Mouse (Mus musculus) hindbrain, embryonic 15.5 days (tissue): ENCODE measurements around the gene Olfr516. TPM values are rescaled to one million over a fixed set of nuclear protein-coding genes. Genes with fewer than 3 reads are reported as not detected.
A peak's percentile ranks its signal among the peaks of the same experiment; 100 is the strongest.
"Not testable (repeated sequence)": the region's sequence is repeated elsewhere in the genome, so short reads cannot be mapped to it uniquely, and the experiment has no call there.

Experiments
- ATAC-seq: fragments of 200-750 bp; cut with Nextera tagmentation; 2 replicates; pipeline ENCODE4 v1.8.0; 2017; ENCODE audit warnings: low read depth, moderate number of reproducible peaks, moderate TSS enrichment; ENCODE audit not compliant: low FRiP score
- H3K27ac ChIP-seq: fragments of 300-500 bp; sonication (generic); replicated peaks from 2 replicates; pipeline ENCODE4 v1.5.1; 2015; ENCODE audit warnings: mild to moderate bottlenecking, inconsistent platforms
- H3K27me3 ChIP-seq: fragments of 300-500 bp; sonication (generic); 2 replicates; pipeline ENCODE4 v1.6.1; 2015; ENCODE audit warnings: control low read depth, inconsistent platforms
- H3K36me3 ChIP-seq: fragments of 300-500 bp; sonication (generic); 2 replicates; pipeline ENCODE4 v1.6.1; 2015; ENCODE audit warnings: control low read depth, inconsistent platforms
- H3K4me1 ChIP-seq: fragments of 300-500 bp; sonication (generic); replicated peaks from 2 replicates; pipeline ENCODE4 v1.6.1; 2015; ENCODE audit warnings: control low read depth, inconsistent platforms
- H3K4me2 ChIP-seq: fragments of 300-500 bp; sonication (generic); 2 replicates; pipeline ENCODE4 v1.6.1; 2015; ENCODE audit warnings: moderate library complexity, mild to moderate bottlenecking, inconsistent platforms
- H3K4me3 ChIP-seq: fragments of 300-500 bp; sonication (generic); 2 replicates; pipeline ENCODE4 v1.5.1; 2015; ENCODE audit warnings: mild to moderate bottlenecking, inconsistent platforms
- H3K9ac ChIP-seq: fragments of 300-500 bp; sonication (generic); 2 replicates; pipeline ENCODE4 v1.6.1; 2015; ENCODE audit warnings: inconsistent platforms
- H3K9me3 ChIP-seq: fragments of 300-500 bp; sonication (generic); 2 replicates; pipeline ENCODE4 v1.6.1; 2016; ENCODE audit warnings: control low read depth, inconsistent platforms
- WGBS: fragments of 180-500 bp; shearing (Covaris S2); methylation state at CpG from one replicate; pipeline ENCODE4 v1.1.7; 2015; 5-methylcytosine and 5-hydroxymethylcytosine counted together
- polyA plus RNA-seq: library from polyadenylated mRNA; unstranded; fragments of >200 nt; fragmentation: Nextera tagmentation; extraction: Ambion mirVana; gene quantifications from 2 replicates; pipeline ENCODE4 v1.2.1, GENCODE M21; 2015

The Olfr516 gene
- not detected in 2 replicates for polyA plus RNA-seq

DNA sequence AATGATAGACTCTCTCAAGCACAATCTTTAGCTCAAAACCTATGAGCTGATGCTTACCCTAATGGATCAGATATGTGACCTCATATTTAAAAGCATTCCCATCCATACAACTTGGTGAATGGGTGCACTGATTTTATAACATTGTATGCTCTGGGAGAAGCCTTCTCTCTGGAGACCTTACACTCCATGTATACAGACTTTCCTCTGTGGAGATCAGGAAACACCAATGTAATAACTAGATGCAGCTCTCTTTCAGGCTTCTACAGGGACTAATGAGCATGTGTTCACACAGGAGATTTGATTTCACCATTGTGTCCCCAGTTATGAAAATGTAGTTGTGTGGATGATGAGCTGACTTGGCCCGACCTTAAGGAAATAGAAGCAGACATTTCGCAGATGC, at the start of gene Olfr516:
Gene Olfr516 (minus strand): TSS at position 101 of the 400 bp plus-strand sequence.
- Histone ChIP-seq H3K4me1 (no peaks in the 10 kb centered on the region), H3K27ac (no peak within 1 kb of the TSS), H3K27me3 (no peaks in the 10 kb centered on the region), H3K4me3 (no peak within 1 kb of the TSS), H3K4me2 (no peak within 1 kb of the TSS), H3K9ac (no peak within 1 kb of the TSS), H3K9me3 (no peaks in the 10 kb centered on the region), H3K36me3 (no peaks in the 10 kb centered on the region)
- WGBS = 92% methylated on average over 2 of the region's 2 CpGs
- no peak for ATAC-seq

DNA sequence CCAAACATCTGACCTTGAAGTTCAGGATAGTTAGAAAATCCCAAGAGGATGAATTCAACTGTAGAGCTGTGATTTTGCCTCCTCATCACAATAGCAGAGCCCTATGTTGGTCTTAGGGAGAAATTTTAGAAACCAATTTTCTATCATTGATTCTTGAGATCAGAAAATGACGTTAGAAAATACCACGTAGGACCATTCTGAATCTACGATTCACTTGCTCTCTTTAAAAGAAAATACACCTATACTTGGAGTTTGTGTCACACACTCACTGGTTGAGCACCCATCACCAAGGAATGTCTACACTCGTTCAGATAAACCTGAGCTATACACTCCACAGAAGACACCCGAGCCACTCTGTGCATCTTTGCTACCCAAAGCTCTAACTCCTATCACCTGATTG, 44.0 kb upstream of the Olfr516 start, which contains the start of gene Olfr519:
Gene Olfr519 (minus strand): TSS at position 101 of the 400 bp plus-strand sequence.
- H3K4me3 ChIP-seq = no peak within 1 kb of the TSS
- WGBS = 90% methylated on average over 5 of the region's 5 CpGs
- H3K36me3 ChIP-seq = no peaks in the 10 kb centered on the region
- no peaks in the 10 kb centered on the region for H3K4me1 ChIP-seq
- no peak within 1 kb of the TSS for H3K9ac ChIP-seq
- H3K4me2 ChIP-seq = no peak within 1 kb of the TSS
- H3K27me3 ChIP-seq = no peaks in the 10 kb centered on the region
- H3K9me3 ChIP-seq = no peaks in the 10 kb centered on the region
- H3K27ac ChIP-seq = no peak within 1 kb of the TSS
- ATAC-seq = no peak

DNA sequence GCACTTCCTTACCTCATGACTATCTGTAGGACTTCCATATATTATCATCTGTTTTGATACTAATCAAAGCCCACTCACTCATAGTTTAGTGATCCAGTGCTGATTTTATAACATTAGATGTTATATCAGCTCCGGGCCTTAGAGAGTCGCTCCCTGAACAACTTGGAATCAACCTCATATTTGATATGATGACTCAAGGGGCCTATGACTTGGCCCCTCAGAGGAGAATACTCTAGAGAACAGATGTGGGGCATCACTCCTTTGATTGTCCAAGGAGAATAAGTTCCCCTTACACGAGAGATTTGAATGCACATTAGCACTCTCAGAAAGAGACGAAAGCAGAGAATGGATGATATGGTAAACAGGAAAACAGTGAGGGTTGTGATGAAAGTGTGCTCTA, 34.6 kb upstream of the Olfr516 start, which contains the start of gene Olfr518:
Gene Olfr518 (minus strand): TSS at position 101 of the 400 bp plus-strand sequence.
- no peaks in the 10 kb centered on the region for H3K4me1 ChIP-seq
- ATAC-seq = no peak

DNA sequence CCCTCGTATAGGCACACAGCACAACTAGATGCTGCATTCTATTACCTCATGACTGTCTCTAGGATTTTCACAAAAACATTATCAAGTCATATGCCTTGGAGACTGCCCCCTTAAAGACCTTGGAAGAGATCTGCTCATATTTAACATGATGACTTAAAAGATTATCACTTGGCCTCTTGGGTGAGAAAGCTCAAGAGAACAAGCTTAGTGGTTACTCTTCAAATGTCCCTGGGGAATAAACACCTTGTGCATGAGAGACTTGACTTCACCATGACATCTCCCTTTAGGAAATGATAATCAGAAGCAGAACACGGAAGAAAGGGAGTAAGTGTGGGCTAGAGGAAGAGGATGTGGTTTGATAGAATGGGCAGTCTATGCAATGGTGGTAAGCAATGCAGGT, 21.9 kb upstream of the Olfr516 start, which contains the start of gene Olfr517:
Gene Olfr517 (minus strand): TSS at position 101 of the 400 bp plus-strand sequence.
- H3K4me1 ChIP-seq = no peaks in the 10 kb centered on the region
- H3K4me3 ChIP-seq = no peak within 1 kb of the TSS

More for the DNA sequence above, 34.6 kb upstream of the Olfr516 start, which contains the start of gene Olfr518:
- 79% methylated on average over 4 of the region's 4 CpGs for WGBS
- no peaks in the 10 kb centered on the region for H3K27me3 ChIP-seq
- H3K27ac ChIP-seq = no peak within 1 kb of the TSS
- no peak within 1 kb of the TSS for H3K4me3 ChIP-seq
- no peak within 1 kb of the TSS for H3K9ac ChIP-seq
- H3K4me2 ChIP-seq = no peak within 1 kb of the TSS
- no peaks in the 10 kb centered on the region for H3K9me3 ChIP-seq
- H3K36me3 ChIP-seq = no peaks in the 10 kb centered on the region

DNA sequence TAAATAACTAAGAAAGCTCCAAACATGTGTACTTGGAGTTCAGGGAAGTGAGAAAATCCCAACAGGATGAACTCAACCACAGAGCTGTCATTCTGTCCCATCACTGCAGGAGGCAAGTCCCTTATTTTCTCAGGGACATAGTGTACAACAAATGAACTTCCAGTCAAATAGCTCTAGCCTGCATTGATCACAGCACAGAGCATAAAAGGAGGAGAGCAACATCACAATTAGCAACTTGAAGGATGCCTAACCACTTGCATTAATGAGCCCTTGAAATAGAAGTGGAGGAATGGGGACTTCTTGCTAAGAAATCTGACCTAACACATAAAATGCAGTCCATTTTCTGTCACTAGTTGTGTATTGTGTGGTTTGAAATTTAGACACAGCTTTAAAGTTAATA, 24.4 kb downstream of the Olfr516 start, which contains the start of gene Olfr514:
Gene Olfr514 (minus strand): TSS at position 101 of the 400 bp plus-strand sequence.
- Histone ChIP-seq H3K4me1 (no peaks in the 10 kb centered on the region), H3K4me3 (no peak within 1 kb of the TSS), H3K9ac (no peak within 1 kb of the TSS), H3K9me3 (no peaks in the 10 kb centered on the region), H3K27me3 (no peaks in the 10 kb centered on the region), H3K27ac (no peak within 1 kb of the TSS), H3K4me2 (no peak within 1 kb of the TSS), H3K36me3 (no peaks in the 10 kb centered on the region)
- no peak for ATAC-seq

More for the DNA sequence above, 21.9 kb upstream of the Olfr516 start, which contains the start of gene Olfr517:
- 78% methylated on average over 2 of the region's 2 CpGs for WGBS
- Histone ChIP-seq H3K27me3 (no peaks in the 10 kb centered on the region), H3K36me3 (no peaks in the 10 kb centered on the region), H3K9ac (no peak within 1 kb of the TSS), H3K27ac (no peak within 1 kb of the TSS), H3K9me3 (no peaks in the 10 kb centered on the region), H3K4me2 (no peak within 1 kb of the TSS)
- no peak for ATAC-seq

DNA sequence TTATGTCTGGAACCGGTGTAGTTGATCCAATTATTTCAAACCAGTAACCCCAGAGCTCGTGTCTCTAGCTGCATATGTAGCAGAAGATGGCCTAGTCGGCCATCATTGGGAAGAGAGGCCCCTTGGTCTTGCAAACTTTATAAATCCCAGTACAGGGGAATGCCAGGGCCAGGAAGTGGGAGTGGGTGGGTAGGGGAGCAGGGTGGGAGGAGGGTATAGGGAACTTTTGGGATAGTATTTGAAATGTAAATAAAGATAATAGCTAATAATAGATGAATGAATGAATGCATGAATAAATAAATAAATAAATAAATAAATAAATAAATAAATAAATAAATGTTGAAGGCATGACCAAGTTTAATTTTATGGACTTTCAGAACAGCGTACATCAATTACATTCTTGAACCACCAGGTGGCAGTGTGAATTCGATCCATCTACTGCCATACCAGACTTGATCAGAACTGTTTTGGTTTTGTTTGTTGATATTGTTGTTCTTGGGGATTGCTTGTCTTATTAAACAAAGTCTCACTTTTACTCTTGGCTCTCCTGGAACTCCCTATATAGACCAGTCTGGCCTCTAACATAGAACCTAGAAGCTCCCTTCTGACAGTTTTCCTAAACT, 35.6 kb downstream of the Olfr516 start:
- H3K4me2 ChIP-seq, H3K9ac ChIP-seq, H3K27me3 ChIP-seq, H3K27ac ChIP-seq, H3K4me3 ChIP-seq, H3K9me3 ChIP-seq, H3K36me3 ChIP-seq, H3K4me1 ChIP-seq: not testable (repeated sequence)
- WGBS = 58% methylated on average over 5 of the region's 5 CpGs
- ATAC-seq = 0 out of 2 replicates have a peak, but pooled peaks have one; percentile 61

DNA sequence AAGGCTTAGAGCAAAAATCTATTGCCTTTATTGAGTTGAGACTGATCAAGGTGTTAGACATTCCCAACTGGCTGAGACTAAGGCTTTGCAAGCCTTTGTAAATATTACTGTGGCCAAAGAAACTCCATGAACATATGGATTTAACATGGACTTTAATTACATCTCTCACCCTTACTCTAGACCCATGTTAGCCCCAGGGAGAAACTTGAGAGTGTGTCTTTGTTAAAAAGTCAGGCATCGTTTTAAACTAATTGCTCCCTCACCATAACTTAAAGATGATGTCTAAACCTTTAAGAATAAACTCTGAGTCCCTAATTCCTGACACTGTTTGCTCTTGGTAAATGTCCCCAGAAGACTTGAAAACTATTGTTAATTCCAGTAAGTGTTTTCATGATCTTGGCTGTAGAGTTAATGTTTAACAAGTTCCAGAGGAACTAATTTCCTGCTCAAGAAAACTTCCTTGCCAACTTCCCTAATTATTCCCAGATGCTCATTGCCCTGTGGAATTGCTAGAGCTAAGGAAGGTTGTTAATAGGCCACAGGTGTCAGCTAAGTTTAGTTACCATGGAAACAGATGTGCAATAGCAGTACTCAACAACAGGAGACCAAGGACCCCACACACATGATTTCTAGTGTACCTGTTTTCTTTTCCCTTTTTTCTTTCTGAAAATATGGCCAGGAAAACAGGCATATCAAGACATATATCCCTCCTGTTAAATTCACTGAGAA, 53.0 kb downstream of the Olfr516 start:
- 67% methylated on average over 1 of the region's 1 CpGs for WGBS
- no peaks in the 10 kb centered on the region for H3K9me3 ChIP-seq

More for the DNA sequence above, 53.0 kb downstream of the Olfr516 start:
- no peak for ATAC-seq
- Histone ChIP-seq H3K4me1 (no peaks in the 10 kb centered on the region), H3K36me3 (no peaks in the 10 kb centered on the region), H3K9ac (no peak overlapping the region), H3K27ac (no peak overlapping the region), H3K4me3 (no peak overlapping the region), H3K27me3 (no peaks in the 10 kb centered on the region), H3K4me2 (no peak overlapping the region)

Other genes starting within 250 kb of the Olfr516 start
- gene Olfr506, start 239.7 kb downstream of the Olfr516 start, polyA plus RNA-seq = not detected in 2 replicates
- gene Olfr507, start 228.7 kb downstream of the Olfr516 start, polyA plus RNA-seq = not detected in 2 replicates
- gene Olfr508, start 220.5 kb downstream of the Olfr516 start, polyA plus RNA-seq = not detected in 2 replicates
- gene Olfr509, start 198.6 kb downstream of the Olfr516 start, polyA plus RNA-seq = 0.04 TPM in 1 of 2 replicates, not detected in the other
- gene Olfr510, start 184.1 kb downstream of the Olfr516 start, polyA plus RNA-seq = not detected in 2 replicates
- gene Olfr512, start 137.2 kb downstream of the Olfr516 start, polyA plus RNA-seq = not detected in 2 replicates
- not detected in 2 replicates for gene Olfr513, start 99.6 kb downstream of the Olfr516 start, polyA plus RNA-seq
- not detected in 2 replicates for gene Olfr514, start 24.5 kb downstream of the Olfr516 start, polyA plus RNA-seq
- gene Olfr517, start 21.9 kb upstream of the Olfr516 start, polyA plus RNA-seq = not detected in 2 replicates
- not detected in 2 replicates for gene Olfr518, start 34.5 kb upstream of the Olfr516 start, polyA plus RNA-seq
- not detected in 2 replicates for gene Olfr519, start 43.9 kb upstream of the Olfr516 start, polyA plus RNA-seq
- gene Nlrp10, start 79.6 kb upstream of the Olfr516 start, polyA plus RNA-seq = 0.06 TPM in 1 of 2 replicates, not detected in the other
- gene Eif3f, start 83.9 kb upstream of the Olfr516 start, polyA plus RNA-seq = 73.6 and 76.5 TPM in 2 replicates
- gene Tub, start 99.8 kb upstream of the Olfr516 start, polyA plus RNA-seq = 45.8 and 51.4 TPM in 2 replicates
- gene Ric3, start 232.8 kb upstream of the Olfr516 start, polyA plus RNA-seq = 33.2 and 35.6 TPM in 2 replicates